Mouse (Mus musculus): Measurements from ENCODE around the gene Tnfsf13. TPM values are rescaled to one million over a fixed set of nuclear protein-coding genes. Genes with fewer than 3 reads are reported as not detected.
A peak's percentile ranks its signal among the peaks of the same experiment; 100 is the strongest.

Tnfsf13 gene
- total and polyA plus RNA-seq, 2 experiments: 1.1 to 1.4 TPM

DNA sequence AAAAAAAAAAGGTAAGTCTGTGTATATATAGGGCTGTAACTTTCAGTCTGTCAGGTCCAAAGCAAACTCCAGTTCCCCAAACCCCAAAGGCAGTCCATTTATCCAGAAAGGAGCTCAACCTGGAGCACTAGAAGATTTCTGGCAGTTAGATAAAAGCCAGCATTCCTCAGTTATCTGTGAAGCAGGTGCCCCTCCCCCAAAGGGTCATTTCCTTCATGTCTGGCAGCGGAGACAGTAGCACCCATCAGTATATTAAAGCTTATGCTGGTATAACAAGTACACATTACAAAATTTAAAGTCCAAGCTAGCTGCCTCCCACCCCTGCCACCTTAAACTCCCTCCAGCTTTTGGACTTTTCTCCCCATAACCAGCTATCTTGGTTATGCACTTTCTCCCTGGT lies 14.0 kb upstream of the Tnfsf13 start:
- TF ChIP-seq POLR2A (IDR thresholded peaks at IDR 0.05; ENCODE audit: extremely low read depth, insufficient read depth, low read length) (no peak), CTCF (IDR thresholded peaks at IDR 0.05; ENCODE audit: low read depth, low read length) (no peak)
- DNase-seq (ENCODE audit: extremely low read depth, low read depth, low spot score): no peak
- Histone ChIP-seq H3K4me3 (ENCODE audit: insufficient read depth, low read depth, low read length) (no peak overlapping the region), H3K79me2 (ENCODE audit: control insufficient read depth, insufficient read depth, low read length) (no peaks in the 10 kb centered on the region), H3K27me3 (ENCODE audit: control insufficient read depth, insufficient read depth, low read length) (no peaks in the 10 kb centered on the region), H3K9ac (ENCODE audit: low read depth, low read length) (no peak overlapping the region), H3K27ac (replicated peaks; ENCODE audit: insufficient read depth, low read depth, low read length) (no peak overlapping the region), H3K36me3 (ENCODE audit: control insufficient read depth, insufficient read depth, low read length) (no peaks in the 10 kb centered on the region), H3K4me1 (ENCODE audit: control insufficient read depth, insufficient read depth, low read length) (no peaks in the 10 kb centered on the region)
- 61% methylated on average over 1 of the region's 1 CpGs for WGBS

DNA sequence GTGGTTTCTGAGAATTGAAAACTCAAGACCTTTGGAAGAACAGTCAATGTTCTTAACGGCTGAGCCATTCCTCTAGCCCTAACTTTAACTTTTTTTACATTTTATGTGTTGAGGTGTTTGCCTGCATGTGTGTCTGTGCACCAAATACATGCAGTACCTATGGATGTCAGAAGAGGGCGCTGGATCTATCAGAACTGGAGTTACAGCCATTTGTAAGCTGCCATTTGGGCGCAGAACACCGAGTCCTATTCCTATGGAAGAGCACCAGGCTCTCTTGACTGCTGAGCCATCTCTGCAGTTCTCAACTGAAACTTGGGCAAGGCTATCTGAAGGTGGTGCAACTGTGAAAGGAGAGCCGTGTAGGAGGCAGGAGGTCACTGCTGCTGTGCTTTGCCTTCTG lies 13.0 kb upstream of the Tnfsf13 start:
- no peak overlapping the region for H3K27ac ChIP-seq (replicated peaks; ENCODE audit: insufficient read depth, low read depth, low read length)
- H3K4me3 ChIP-seq (ENCODE audit: insufficient read depth, low read depth, low read length): no peak overlapping the region
- no peaks in the 10 kb centered on the region for H3K36me3 ChIP-seq (ENCODE audit: control insufficient read depth, insufficient read depth, low read length)
- TF ChIP-seq POLR2A (IDR thresholded peaks at IDR 0.05; ENCODE audit: extremely low read depth, insufficient read depth, low read length): no peak
- no peak for TF ChIP-seq CTCF (IDR thresholded peaks at IDR 0.05; ENCODE audit: low read depth, low read length)
- DNase-seq (ENCODE audit: extremely low read depth, low read depth, low spot score): no peak
- WGBS: 77% methylated on average over 5 of the region's 5 CpGs
- no peak overlapping the region for H3K9ac ChIP-seq (ENCODE audit: low read depth, low read length)
- H3K27me3 ChIP-seq (ENCODE audit: control insufficient read depth, insufficient read depth, low read length): no peaks in the 10 kb centered on the region
- no peaks in the 10 kb centered on the region for H3K79me2 ChIP-seq (ENCODE audit: control insufficient read depth, insufficient read depth, low read length)
- no peaks in the 10 kb centered on the region for H3K4me1 ChIP-seq (ENCODE audit: control insufficient read depth, insufficient read depth, low read length)

DNA sequence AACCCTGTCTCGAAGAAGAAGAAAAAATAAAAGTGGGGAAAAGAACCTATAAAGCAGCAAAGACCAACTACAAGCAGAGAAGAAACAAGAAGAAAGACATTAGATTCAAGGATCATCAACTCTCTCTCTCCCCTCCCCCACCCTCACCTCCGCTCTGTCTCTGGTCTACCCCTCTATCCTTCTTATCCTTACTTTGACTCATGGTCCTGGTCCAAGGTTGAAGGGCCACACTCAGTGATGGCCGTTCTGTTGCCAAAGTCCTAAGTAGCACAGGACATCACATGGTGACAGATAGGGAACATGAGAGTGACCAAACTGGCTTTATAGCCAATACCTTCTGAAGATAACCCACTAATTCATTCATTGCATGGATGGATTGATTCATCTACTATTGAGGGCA lies 11.8 kb upstream of the Tnfsf13 start:
- Histone ChIP-seq H3K36me3 (ENCODE audit: control insufficient read depth, insufficient read depth, low read length) (no peaks in the 10 kb centered on the region), H3K4me1 (ENCODE audit: control insufficient read depth, insufficient read depth, low read length) (peaks cover 7% of the 10 kb centered on the region; the same call in 1 of the 2 replicates), H3K79me2 (ENCODE audit: control insufficient read depth, insufficient read depth, low read length) (no peaks in the 10 kb centered on the region), H3K9ac (ENCODE audit: low read depth, low read length) (no peak overlapping the region), H3K4me3 (ENCODE audit: insufficient read depth, low read depth, low read length) (no peak overlapping the region), H3K27ac (replicated peaks; ENCODE audit: insufficient read depth, low read depth, low read length) (no peak overlapping the region), H3K27me3 (ENCODE audit: control insufficient read depth, insufficient read depth, low read length) (no peaks in the 10 kb centered on the region)
- 90% methylated on average over 3 of the region's 3 CpGs for WGBS
- TF ChIP-seq CTCF (IDR thresholded peaks at IDR 0.05; ENCODE audit: low read depth, low read length) (no peak), POLR2A (IDR thresholded peaks at IDR 0.05; ENCODE audit: extremely low read depth, insufficient read depth, low read length) (no peak)
- DNase-seq (ENCODE audit: extremely low read depth, low read depth, low spot score): no peak

DNA sequence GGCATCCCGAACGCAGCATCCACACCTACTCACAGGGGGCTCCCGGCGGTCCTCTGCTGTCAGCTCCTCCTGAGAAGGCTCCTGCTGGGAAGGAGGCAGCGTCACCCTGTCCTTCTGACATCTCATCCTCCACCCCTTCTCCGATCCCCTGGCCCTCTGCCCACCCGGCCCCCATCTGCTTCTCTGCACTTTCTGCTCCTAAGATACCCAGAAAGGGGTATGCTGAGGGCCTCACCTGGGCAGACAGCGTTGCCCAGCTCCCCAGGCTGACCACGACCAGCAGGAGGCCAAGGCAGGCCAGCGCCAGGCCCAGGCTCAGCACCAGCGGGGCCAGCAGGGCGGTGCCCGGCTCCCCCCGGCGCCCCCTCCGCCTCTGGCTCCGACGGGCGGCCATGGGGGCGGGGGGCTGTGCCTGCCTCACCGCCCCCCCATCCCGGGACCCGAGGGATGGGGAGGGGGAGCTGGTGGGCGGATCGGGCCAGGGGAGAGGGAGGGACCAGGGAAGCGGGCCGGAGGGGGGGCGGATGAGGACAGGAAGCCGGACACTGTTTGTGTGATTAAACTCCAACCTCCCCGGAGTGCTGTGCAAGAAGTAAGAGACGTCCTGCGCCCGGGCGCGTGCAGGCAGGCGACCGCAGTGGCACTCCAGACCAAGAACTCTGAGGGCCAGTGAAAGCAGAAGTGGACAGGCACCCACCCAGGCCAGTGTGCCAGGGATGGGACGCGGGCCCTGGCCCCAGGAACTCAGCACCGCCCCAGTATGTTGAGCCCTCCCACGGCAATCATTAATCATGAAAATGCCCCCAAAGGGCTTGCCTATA lies 10.0 kb upstream of the Tnfsf13 start, which contains the start of the genes Tnfsf12 and Tnfsfm13:
TSS of gene Tnfsf12 (minus strand) at position 489 of the 821 bp plus-strand sequence.
TSS of gene Tnfsfm13 (minus strand) at position 738 of the 821 bp plus-strand sequence.
- Histone ChIP-seq H3K27ac (replicated peaks; ENCODE audit: insufficient read depth, low read depth, low read length) (peak within 1 kb of the TSS; percentile 47), H3K9ac (ENCODE audit: low read depth, low read length) (peak within 1 kb of the TSS; percentile 85), H3K4me3 (ENCODE audit: insufficient read depth, low read depth, low read length) (peak within 1 kb of the TSS; percentile 66), H3K36me3 (ENCODE audit: control insufficient read depth, insufficient read depth, low read length) (no peaks in the 10 kb centered on the region), H3K27me3 (ENCODE audit: control insufficient read depth, insufficient read depth, low read length) (no peaks in the 10 kb centered on the region), H3K79me2 (ENCODE audit: control insufficient read depth, insufficient read depth, low read length) (no peaks in the 10 kb centered on the region), H3K4me1 (ENCODE audit: control insufficient read depth, insufficient read depth, low read length) (peaks cover 7% of the 10 kb centered on the region; the same call in 1 of the 2 replicates)
- WGBS: 4% methylated on average over 41 of the region's 41 CpGs
- peak; percentile 30 for DNase-seq (ENCODE audit: extremely low read depth, low read depth, low spot score)
- peak; percentile 57; the same call in 1 of the 2 replicates for TF ChIP-seq POLR2A (IDR thresholded peaks at IDR 0.05; ENCODE audit: extremely low read depth, insufficient read depth, low read length)
- peak; percentile 37; the same call in 1 of the 2 replicates for TF ChIP-seq CTCF (IDR thresholded peaks at IDR 0.05; ENCODE audit: low read depth, low read length)

- Histone ChIP-seq H3K4me1 (ENCODE audit: control insufficient read depth, insufficient read depth, low read length) (peaks cover 7% of the 10 kb centered on the region; the same call in 1 of the 2 replicates), H3K4me3 (ENCODE audit: insufficient read depth, low read depth, low read length) (peak overlapping the region; percentile 66), H3K27ac (replicated peaks; ENCODE audit: insufficient read depth, low read depth, low read length) (peak overlapping the region; percentile 26; the same call in 1 of the 2 replicates), H3K79me2 (ENCODE audit: control insufficient read depth, insufficient read depth, low read length) (no peaks in the 10 kb centered on the region), H3K36me3 (ENCODE audit: control insufficient read depth, insufficient read depth, low read length) (no peaks in the 10 kb centered on the region), H3K9ac (ENCODE audit: low read depth, low read length) (peak overlapping the region; percentile 85), H3K27me3 (ENCODE audit: control insufficient read depth, insufficient read depth, low read length) (no peaks in the 10 kb centered on the region)
- WGBS: 25% methylated on average over 6 of the region's 6 CpGs
- DNase-seq (ENCODE audit: extremely low read depth, low read depth, low spot score): no peak
- TF ChIP-seq POLR2A (IDR thresholded peaks at IDR 0.05; ENCODE audit: extremely low read depth, insufficient read depth, low read length) (no peak), CTCF (IDR thresholded peaks at IDR 0.05; ENCODE audit: low read depth, low read length) (no peak)
Measured at GRCm38 (mm10) chr11:69695046-69695360, 9.4 kb upstream of the Tnfsf13 start.

All from liver, adult 2 months (tissue).